Mouse (Mus musculus) heart, postnatal 4 days (tissue): ENCODE results near the gene Nadsyn1. TPM values are rescaled to one million over a fixed set of nuclear protein-coding genes. Genes with fewer than 3 reads are reported as not detected.

Experiments used
- DNase-seq: peaks from one replicate; pipeline ENCODE4 v3.0.0; 2021
- microRNA-seq, 2 experiments: library from miRNA; unstranded; fragments of <30 nt; microRNA quantifications; one replicate each; pipeline ENCODE4 v1.2.0; 2021 to 2022
- total RNA-seq, 2 experiments: library from RNA; stranded (reverse); gene quantifications; 2 replicates each; pipeline ENCODE4 v1.2.3; 2021

Gene Nadsyn1
- total RNA-seq, 2 experiments from 2014 or later, result 8.8 to 9.8 TPM

DNA sequence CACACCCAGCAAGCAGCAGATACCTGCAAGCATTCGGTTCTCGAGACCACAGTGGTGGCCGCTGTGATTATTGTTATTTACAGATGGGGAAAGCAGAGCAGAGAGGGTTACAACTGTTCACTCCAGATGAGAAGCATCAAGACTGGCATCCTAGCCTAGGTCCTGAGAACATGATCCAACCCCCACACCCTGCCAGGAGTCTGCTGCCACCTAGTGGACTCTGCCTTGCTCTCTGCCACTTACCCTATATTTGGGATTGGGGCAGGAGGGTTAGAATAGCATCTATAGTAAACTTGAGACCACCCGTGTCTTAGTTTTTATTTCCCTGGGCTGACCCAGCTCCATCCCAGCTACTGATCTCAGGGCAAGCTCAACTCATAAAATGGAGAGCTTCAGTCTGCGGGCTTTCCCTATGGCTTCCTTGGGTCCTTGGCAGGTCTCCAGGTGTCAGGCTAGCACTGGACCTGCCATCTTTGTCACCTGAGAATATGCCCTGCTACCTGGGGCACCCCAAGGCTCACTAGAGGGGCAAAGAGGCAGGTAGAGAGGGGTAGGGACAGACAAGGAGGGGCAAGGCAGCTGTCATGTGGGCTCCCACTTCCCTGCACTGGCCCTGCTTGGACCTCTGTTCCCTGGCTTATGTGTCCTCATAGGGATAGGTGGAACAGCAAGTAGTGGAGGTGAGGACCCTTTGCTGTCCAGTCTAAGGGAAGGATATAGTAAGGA is 68.5 kb downstream of the Nadsyn1 start:
- DNase-seq, result peak; percentile 78

DNA sequence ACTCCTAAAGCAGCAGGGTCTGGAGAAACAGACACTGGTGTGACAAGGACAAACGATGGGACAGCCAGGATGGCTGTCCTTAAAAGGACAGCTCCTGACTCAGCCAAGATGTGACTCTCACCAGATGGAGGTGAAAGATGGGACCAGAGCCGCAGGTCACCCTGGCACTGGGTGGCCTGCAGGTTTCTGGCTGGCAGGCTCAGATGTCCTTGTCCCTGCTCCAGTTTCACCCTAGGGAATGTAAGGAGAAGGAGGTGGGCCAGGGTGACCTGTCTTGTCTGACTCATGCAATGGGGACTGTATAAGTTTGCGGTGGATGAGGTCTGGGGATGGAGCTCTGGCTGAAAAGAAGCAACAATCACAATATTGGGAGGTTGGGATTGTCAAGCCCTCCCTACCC is 70.0 kb downstream of the Nadsyn1 start:
- DNase-seq, result no peak

DNA sequence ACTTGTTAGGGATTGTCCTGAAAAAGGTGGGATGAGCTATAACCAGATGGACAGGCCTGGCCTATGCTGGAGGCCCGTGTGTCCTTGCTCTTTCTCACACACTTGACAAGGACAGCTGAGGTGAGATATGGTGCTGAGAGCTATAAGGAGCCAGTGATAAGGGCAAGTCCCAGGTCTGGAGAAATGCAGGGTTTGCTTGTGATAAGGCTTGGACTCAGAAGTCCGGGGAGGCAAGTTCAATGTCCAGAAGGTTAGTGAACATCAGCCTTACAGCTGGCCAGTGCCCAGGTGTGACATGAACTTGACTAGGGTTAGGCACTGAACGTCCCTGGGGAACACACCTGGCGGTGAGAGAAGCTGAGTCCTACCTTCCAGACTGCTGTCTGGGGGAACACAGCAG is 70.6 kb downstream of the Nadsyn1 start:
- no peak for DNase-seq

DNA sequence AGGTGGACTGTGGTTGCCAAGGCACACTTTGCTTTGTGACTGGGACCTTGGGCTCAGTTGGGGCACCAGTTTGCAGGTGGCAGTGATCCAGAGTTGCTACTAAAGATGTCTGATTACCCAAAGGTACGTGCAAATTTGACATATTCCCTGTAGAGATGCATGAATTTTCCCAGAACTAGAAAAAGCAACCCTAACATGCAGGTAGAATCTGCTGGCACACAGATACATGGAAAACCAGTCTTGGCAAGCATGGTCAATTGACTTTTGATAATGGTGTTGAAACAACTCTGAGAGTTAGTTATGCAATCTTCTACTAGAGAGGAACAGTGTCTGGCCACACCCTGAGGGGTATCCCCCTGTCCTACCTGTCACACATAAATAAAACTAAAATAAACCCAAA is 71.3 kb downstream of the Nadsyn1 start:
- no peak for DNase-seq

DNA sequence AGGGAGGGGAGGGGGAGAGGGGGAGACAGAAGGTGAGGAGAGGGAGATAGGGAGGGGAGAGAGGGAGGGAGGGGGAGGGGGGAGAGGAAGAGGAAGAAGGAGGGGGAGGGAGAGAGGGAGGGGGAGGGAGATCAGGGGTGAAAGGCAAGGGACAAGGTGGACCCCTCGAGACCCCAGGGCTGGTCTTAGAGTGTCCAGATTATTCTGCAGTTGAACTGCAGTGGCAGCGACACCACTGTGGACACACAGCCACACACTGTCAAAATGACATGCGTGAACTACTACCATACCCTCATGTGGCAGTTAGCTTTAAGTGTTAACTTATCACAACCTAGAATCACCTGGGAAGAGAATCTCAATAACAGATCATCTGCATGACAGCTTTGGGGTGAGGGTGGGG is 73.6 kb downstream of the Nadsyn1 start:
- DNase-seq, result no peak

DNA sequence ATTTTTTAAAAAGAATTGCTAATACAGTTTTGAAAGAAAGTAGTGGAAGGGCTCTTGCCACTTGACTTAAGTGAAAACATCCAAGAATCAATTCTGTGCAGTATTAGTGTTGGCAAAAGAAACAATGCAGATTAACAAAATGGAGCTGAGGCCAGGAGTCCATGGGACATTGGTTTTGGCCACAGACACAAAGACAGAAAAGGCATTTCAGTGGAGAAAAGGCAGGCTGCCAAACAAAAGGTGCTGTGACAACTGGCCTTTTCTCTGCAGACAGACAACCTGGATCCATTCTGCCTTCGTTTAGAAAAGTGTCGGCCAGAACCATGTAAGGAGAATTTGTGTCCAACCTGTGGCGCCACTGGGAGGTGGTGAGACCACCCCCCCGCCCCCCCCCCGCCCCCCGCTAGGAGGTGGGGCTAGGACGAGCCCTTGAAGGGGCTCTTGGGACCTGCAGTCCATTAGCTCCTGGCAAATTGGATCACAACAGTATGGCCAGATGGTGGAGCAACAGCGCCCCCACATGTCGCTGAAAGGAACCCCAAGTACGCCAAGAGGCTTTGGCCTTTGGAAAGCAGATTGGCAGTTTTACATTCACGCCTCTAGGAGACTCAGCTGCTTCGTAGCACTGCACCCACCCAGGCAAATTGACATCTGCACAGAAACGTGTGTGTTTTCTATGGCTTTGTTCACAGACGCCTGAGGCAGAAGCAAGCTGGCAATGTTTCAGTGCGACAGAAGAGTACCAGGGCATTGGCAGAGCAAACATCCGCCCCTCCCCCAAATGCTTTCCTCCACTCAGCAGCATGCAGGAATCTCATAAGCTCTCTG is 74.4 kb downstream of the Nadsyn1 start:
- DNase-seq, result peak; percentile 95

Small RNA genes lying within 50 kb of the gene (microRNA-seq; reads per million reads assigned to microRNA genes)
- 0 reads per million in 2 experiments for gene Gm22064

Other genes with a start within 250 kb of the Nadsyn1 start
- 10 to 100 TPM; 24.5 to 27.1 TPM for gene Cars, start 222.8 kb downstream of the Nadsyn1 start, total RNA-seq
- gene Tnfrsf26, start 194.1 kb downstream of the Nadsyn1 start, total RNA-seq, result 1 to 10 TPM; 1.0 to 1.4 TPM
- 1 to 10 TPM; 3.6 to 5.0 TPM for gene Tnfrsf22, start 173.2 kb downstream of the Nadsyn1 start, total RNA-seq
- gene Tnfrsf23, start 137.0 kb downstream of the Nadsyn1 start, total RNA-seq, result 1 to 10 TPM; 3.4 to 3.6 TPM
- gene Osbpl5, start 65.9 kb downstream of the Nadsyn1 start, total RNA-seq, result 10 to 100 TPM; 45.1 to 46.4 TPM
- gene Mrgprg, start 55.9 kb downstream of the Nadsyn1 start, total RNA-seq, result not detected
- 1 to 10 TPM; 2.3 to 2.4 TPM for gene Mrgpre, start 38.3 kb downstream of the Nadsyn1 start, total RNA-seq
- gene Dhcr7, start 296 bp upstream of the Nadsyn1 start, total RNA-seq, result 10 to 100 TPM; 15.7 to 17.5 TPM
- not detected for gene Gm498, start 44.0 kb upstream of the Nadsyn1 start, total RNA-seq
- under 1 TPM; 0.88 to 0.97 TPM for gene Shank2, start 179.1 kb upstream of the Nadsyn1 start, total RNA-seq